ENCODE assay signal across 9 mouse cellular contexts in the genomic region with DNA sequence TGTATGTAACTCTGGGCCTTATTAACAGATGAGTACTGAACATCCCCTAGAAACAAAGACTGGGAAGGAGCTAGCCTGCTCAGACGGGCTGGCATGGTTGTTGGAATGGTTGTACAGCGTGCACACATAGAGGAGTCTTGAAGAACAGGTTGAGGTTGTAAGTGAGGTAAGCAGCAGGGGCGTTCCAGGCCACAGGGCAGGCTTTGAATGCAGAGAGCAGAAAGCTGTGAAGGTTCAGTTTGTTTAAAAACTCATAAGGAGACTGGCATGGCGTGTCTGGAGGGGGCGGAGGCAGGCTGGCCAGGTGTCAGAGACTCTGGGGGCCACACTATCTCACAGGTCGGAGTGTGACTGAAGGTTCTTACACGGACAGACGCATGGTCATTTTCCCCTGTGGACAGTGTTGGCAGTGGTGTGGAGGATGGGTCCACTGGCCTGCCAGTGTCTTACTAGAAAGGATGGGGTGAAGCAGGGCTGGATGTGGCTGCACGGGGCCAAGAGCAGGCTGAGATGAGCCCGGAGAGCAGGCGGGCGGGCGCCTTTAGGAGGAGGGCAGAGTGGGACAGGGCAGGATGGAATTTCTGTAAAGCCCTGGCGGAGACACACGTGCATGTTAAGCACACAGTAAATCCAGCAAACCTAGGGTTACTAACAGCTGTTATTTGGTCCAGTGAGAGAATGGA. TPM values are rescaled to one million over a fixed set of nuclear protein-coding genes. Genes with fewer than 3 reads are reported as not detected.
DNase-seq lines count a peak whose midpoint lies in the region; ATAC-seq lines count a peak whose summit lies in the region.
"Had no signal": no experiment of that assay in that cellular context is flagged by ENCODE, and none has a peak within 500 bp of the region (broad histone marks: within the 10 kb centered on the region; RNA-seq: fewer than 3 reads in every experiment).

No protein-coding gene starts in this region.

- 0 out of 2 replicates have a peak, but pooled peaks have one; percentile 23 for ATAC-seq in liver, embryonic 12.5 days
- peak; percentile 27; the same call in 1 of the 2 replicates for ATAC-seq in embryonic facial prominence, embryonic 14.5 days (ENCODE audit: low read depth)
- 0 out of 2 replicates have a peak, but pooled peaks have one; percentile 16 for ATAC-seq in hindbrain, embryonic 16.5 days

- no peak overlapping the region for H3K4me2 ChIP-seq in liver, embryonic 12.5 days
- no peak overlapping the region for H3K4me2 ChIP-seq in embryonic facial prominence, embryonic 14.5 days (ENCODE audit: low read depth, low read length)
- H3K4me2 ChIP-seq in hindbrain, embryonic 16.5 days (ENCODE audit: low read length), result no peak overlapping the region

- H3K4me3 ChIP-seq in liver, embryonic 12.5 days, result no peak overlapping the region
- no peak overlapping the region for H3K4me3 ChIP-seq in embryonic facial prominence, embryonic 14.5 days (ENCODE audit: low read depth, low read length)
- H3K4me3 ChIP-seq in hindbrain, embryonic 16.5 days (ENCODE audit: low read length), result no peak overlapping the region
- H3K4me3 ChIP-seq: erythroblast, embryonic 14.5 days had no signal

- peaks cover 68% of the 10 kb centered on the region for H3K36me3 ChIP-seq in liver, embryonic 12.5 days
- peaks cover 80% of the 10 kb centered on the region for H3K36me3 ChIP-seq in embryonic facial prominence, embryonic 14.5 days (ENCODE audit: control insufficient read depth, insufficient read depth, low read length)
- H3K36me3 ChIP-seq in hindbrain, embryonic 16.5 days (ENCODE audit: control insufficient read depth, insufficient read depth, low read length), result peaks cover 53% of the 10 kb centered on the region

- H3K4me1 ChIP-seq in liver, embryonic 12.5 days, result peaks cover 38% of the 10 kb centered on the region
- no peaks in the 10 kb centered on the region for H3K4me1 ChIP-seq in embryonic facial prominence, embryonic 14.5 days (ENCODE audit: control insufficient read depth, insufficient read depth, low read length)
- H3K4me1 ChIP-seq in hindbrain, embryonic 16.5 days (ENCODE audit: control insufficient read depth, insufficient read depth, low read depth, low read length), result peaks cover 5% of the 10 kb centered on the region; the same call in 1 of the 2 replicates

- H3K27ac ChIP-seq in liver, embryonic 12.5 days, result no peak overlapping the region
- no peak overlapping the region for H3K27ac ChIP-seq in embryonic facial prominence, embryonic 14.5 days (replicated peaks; ENCODE audit: low read depth, low read length)
- no peak overlapping the region for H3K27ac ChIP-seq in hindbrain, embryonic 16.5 days (ENCODE audit: low read depth, low read length)

- WGBS in liver, embryonic 12.5 days (ENCODE audit: insufficient replicate concordance), result 79% methylated on average over 15 of the region's 15 CpGs
- WGBS in embryonic facial prominence, embryonic 14.5 days, result 86% methylated on average over 15 of the region's 15 CpGs
- WGBS in hindbrain, embryonic 16.5 days, result 91% methylated on average over 15 of the region's 15 CpGs

- no peak for DNase-seq in liver
- no peak for DNase-seq in embryonic facial prominence, embryonic 14.5 days (ENCODE audit: low spot score)
- peak; percentile 39 to 79 for DNase-seq in kidney, postnatal 25 days
- DNase-seq in right cerebral cortex, adult 2 months (ENCODE audit: low spot score in 2 of 2), result no peak
- DNase-seq in heart, adult 9 months (ENCODE audit: low spot score in 2 of 2), result no peak
- no peak for DNase-seq in thymus, postnatal 4 days

- no peaks in the 10 kb centered on the region for H3K9me3 ChIP-seq in liver, embryonic 12.5 days (replicated peaks)
- H3K9me3 ChIP-seq in embryonic facial prominence, embryonic 14.5 days (ENCODE audit: control insufficient read depth, low read length), result 0 out of 2 replicates have a peak, but pooled peaks cover 4% of the 10 kb centered on the region
- H3K9me3 ChIP-seq in hindbrain, embryonic 16.5 days (ENCODE audit: control insufficient read depth, low read length), result no peaks in the 10 kb centered on the region

- H3K27me3 ChIP-seq in liver, embryonic 12.5 days (replicated peaks), result no peaks in the 10 kb centered on the region
- H3K27me3 ChIP-seq in embryonic facial prominence, embryonic 14.5 days (replicated peaks; ENCODE audit: control insufficient read depth, insufficient read depth, low read length), result no peaks in the 10 kb centered on the region
- H3K27me3 ChIP-seq in hindbrain, embryonic 16.5 days (replicated peaks; ENCODE audit: control insufficient read depth, insufficient read depth, low read length), result no peaks in the 10 kb centered on the region

- H3K9ac ChIP-seq in liver, embryonic 12.5 days, result no peak overlapping the region
- H3K9ac ChIP-seq in embryonic facial prominence, embryonic 14.5 days (ENCODE audit: low read depth, low read length), result no peak overlapping the region
- no peak overlapping the region for H3K9ac ChIP-seq in hindbrain, embryonic 16.5 days (ENCODE audit: low read depth, low read length)

RNA-seq across cellular contexts. Expression of gene Acvr1b, which starts 23.8 kb away (rescaled TPM):
- polyA plus RNA-seq in liver, embryonic 12.5 days (2016; fragmentation: Nextera tagmentation; extraction: Ambion mirVana), result 1.9 and 2.2 TPM in 2 replicates
- 10.2 and 10.7 TPM in 2 replicates for polyA plus RNA-seq in embryonic facial prominence, embryonic 14.5 days (2014; fragmentation: Nextera tagmentation; extraction: Ambion mirVana)
- polyA plus RNA-seq in hindbrain, embryonic 16.5 days (2015; fragmentation: Nextera tagmentation; extraction: Ambion mirVana), result 22.4 and 24.1 TPM in 2 replicates

RNA-seq across cellular contexts. Expression of gene Grasp, which starts 26.4 kb away (rescaled TPM):
- polyA plus RNA-seq in liver, embryonic 12.5 days (2016; fragmentation: Nextera tagmentation; extraction: Ambion mirVana), result 0.81 and 1.3 TPM in 2 replicates
- 6.1 and 7.9 TPM in 2 replicates for polyA plus RNA-seq in embryonic facial prominence, embryonic 14.5 days (2014; fragmentation: Nextera tagmentation; extraction: Ambion mirVana)
- polyA plus RNA-seq in hindbrain, embryonic 16.5 days (2015; fragmentation: Nextera tagmentation; extraction: Ambion mirVana), result 1.1 and 1.7 TPM in 2 replicates

RNA-seq across cellular contexts. Expression of gene Nr4a1, which starts 56.4 kb away (rescaled TPM):
- 0.83 and 1.0 TPM in 2 replicates for polyA plus RNA-seq in liver, embryonic 12.5 days (2016; fragmentation: Nextera tagmentation; extraction: Ambion mirVana)
- polyA plus RNA-seq in embryonic facial prominence, embryonic 14.5 days (2014; fragmentation: Nextera tagmentation; extraction: Ambion mirVana), result 11.5 and 12.4 TPM in 2 replicates
- 6.8 and 7.2 TPM in 2 replicates for polyA plus RNA-seq in hindbrain, embryonic 16.5 days (2015; fragmentation: Nextera tagmentation; extraction: Ambion mirVana)

Comparison
In these comparisons a context has a peak if more than half of its experiments do, and no peak if none do; other contexts are left out.
1. DNase-seq: peak in kidney, postnatal 25 days (2 of 2); none in liver (single experiment), embryonic facial prominence, embryonic 14.5 days (single experiment), right cerebral cortex, adult 2 months (0 of 2), heart, adult 9 months (0 of 2) and thymus, postnatal 4 days (single experiment).
2. Peak in every context shown above with its lines, with median percentiles within 50 percentile points of each other: ATAC-seq.